Mouse (Mus musculus): Measurements from ENCODE around the gene Spty2d1. TPM values are rescaled to one million over a fixed set of nuclear protein-coding genes. Genes with fewer than 3 reads are reported as not detected.
"Not testable (repeated sequence)": the region's sequence is repeated elsewhere in the genome, so short reads cannot be mapped to it uniquely, and the experiment has no call there.

Gene Spty2d1
- total and polyA plus RNA-seq, 3 experiments: 2.7 to 8.5 (median 6.9) TPM

- Histone ChIP-seq H3K79me2 (replicated peaks; ENCODE audit: control insufficient read depth, insufficient read depth, low read length) (no peaks in the 10 kb centered on the region), H3K4me1 (ENCODE audit: control insufficient read depth, insufficient read depth, low read length) (peaks cover 3% of the 10 kb centered on the region; the same call in 1 of the 2 replicates), H3K27me3 (ENCODE audit: control insufficient read depth, insufficient read depth, low read length) (no peaks in the 10 kb centered on the region), H3K36me3 (ENCODE audit: control insufficient read depth, insufficient read depth, low read length) (no peaks in the 10 kb centered on the region), H3K27ac (no peak overlapping the region), H3K4me3 (no peak overlapping the region), H3K9ac (ENCODE audit: low read depth, low read length) (no peak overlapping the region)
- intact Hi-C loops (cut with DNase I): no loop called here
- no peak for DNase-seq
- peak; percentile 35 for TF ChIP-seq CTCF (IDR thresholded peaks at IDR 0.05)
- no peak for TF ChIP-seq EP300 (IDR thresholded peaks at IDR 0.05; ENCODE audit: insufficient read depth, low read depth, low read length)
- TF ChIP-seq POLR2A (IDR thresholded peaks at IDR 0.05; ENCODE audit: insufficient read depth, low read depth, low read length): no peak
- 68% methylated on average over 1 of the region's 1 CpGs for WGBS
These were observed 19.3 kb upstream of the Spty2d1 start for GRCm38 (mm10) chr7:47027520-47027919.

GRCm38 (mm10) chr7:47026899-47027298 lies 18.7 kb upstream of the Spty2d1 start:
- H3K79me2 ChIP-seq (replicated peaks; ENCODE audit: control insufficient read depth, insufficient read depth, low read length); H3K4me3 ChIP-seq; H3K4me1 ChIP-seq (ENCODE audit: control insufficient read depth, insufficient read depth, low read length); H3K27me3 ChIP-seq (ENCODE audit: control insufficient read depth, insufficient read depth, low read length); H3K9ac ChIP-seq (ENCODE audit: low read depth, low read length); DNase-seq; H3K27ac ChIP-seq; H3K36me3 ChIP-seq (ENCODE audit: control insufficient read depth, insufficient read depth, low read length); intact Hi-C loops (cut with DNase I): not testable (repeated sequence)
- whole genome bisulfite sequencing: 79% methylated on average over 3 of the region's 3 CpGs

GRCm38 (mm10) chr7:47025429-47025828 lies 17.2 kb upstream of the Spty2d1 start:
- intact Hi-C loops (cut with DNase I): no loop called here
- 46% methylated on average over 9 of the region's 9 CpGs for WGBS
- Histone ChIP-seq H3K36me3 (ENCODE audit: control insufficient read depth, insufficient read depth, low read length) (no peaks in the 10 kb centered on the region), H3K27ac (peak overlapping the region; percentile 38), H3K4me1 (ENCODE audit: control insufficient read depth, insufficient read depth, low read length) (peaks cover 4% of the 10 kb centered on the region; the same call in 1 of the 2 replicates), H3K9ac (ENCODE audit: low read depth, low read length) (no peak overlapping the region), H3K79me2 (replicated peaks; ENCODE audit: control insufficient read depth, insufficient read depth, low read length) (no peaks in the 10 kb centered on the region), H3K4me3 (no peak overlapping the region), H3K27me3 (ENCODE audit: control insufficient read depth, insufficient read depth, low read length) (no peaks in the 10 kb centered on the region)
- TF ChIP-seq CTCF (IDR thresholded peaks at IDR 0.05): no peak
- TF ChIP-seq POLR2A (IDR thresholded peaks at IDR 0.05; ENCODE audit: insufficient read depth, low read depth, low read length): no peak
- no peak for TF ChIP-seq EP300 (IDR thresholded peaks at IDR 0.05; ENCODE audit: insufficient read depth, low read depth, low read length)
- DNase-seq: peak in 1 of 2 experiments; percentile 36

DNA sequence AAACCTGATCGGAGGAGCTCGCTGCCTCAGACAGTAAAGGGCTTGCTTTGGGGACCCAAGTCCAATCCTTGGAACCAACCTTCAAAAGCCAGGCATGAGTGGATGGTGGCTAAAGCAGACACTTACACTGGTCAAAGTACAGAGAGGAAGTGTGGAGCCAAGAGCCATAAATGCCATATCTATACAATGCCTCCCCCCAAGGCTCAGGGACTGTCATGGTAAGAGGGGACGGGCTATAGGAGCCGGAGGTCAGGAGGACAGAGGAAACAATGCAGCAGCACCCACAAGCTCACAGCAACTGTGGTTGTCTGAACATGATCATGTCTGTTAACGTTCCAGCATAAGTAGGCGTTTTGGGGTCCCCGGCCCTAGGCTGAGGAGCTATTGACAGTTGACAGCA lies 16.2 kb upstream of the Spty2d1 start:
- no peak overlapping the region for H3K9ac ChIP-seq (ENCODE audit: low read depth, low read length)
- TF ChIP-seq CTCF (IDR thresholded peaks at IDR 0.05) (no peak), POLR2A (IDR thresholded peaks at IDR 0.05; ENCODE audit: insufficient read depth, low read depth, low read length) (no peak), EP300 (IDR thresholded peaks at IDR 0.05; ENCODE audit: insufficient read depth, low read depth, low read length) (no peak)
- DNase-seq: no peak
- H3K4me1 ChIP-seq (ENCODE audit: control insufficient read depth, insufficient read depth, low read length): peaks cover 4% of the 10 kb centered on the region; the same call in 1 of the 2 replicates
- H3K36me3 ChIP-seq (ENCODE audit: control insufficient read depth, insufficient read depth, low read length): no peaks in the 10 kb centered on the region
- 92% methylated on average over 7 of the region's 7 CpGs for WGBS
- no peaks in the 10 kb centered on the region for H3K79me2 ChIP-seq (replicated peaks; ENCODE audit: control insufficient read depth, insufficient read depth, low read length)
- no peak overlapping the region for H3K4me3 ChIP-seq
- intact Hi-C loops (cut with DNase I): no loop called here
- H3K27ac ChIP-seq: no peak overlapping the region
- no peaks in the 10 kb centered on the region for H3K27me3 ChIP-seq (ENCODE audit: control insufficient read depth, insufficient read depth, low read length)

- Histone ChIP-seq H3K27me3 (ENCODE audit: control insufficient read depth, insufficient read depth, low read length) (no peaks in the 10 kb centered on the region), H3K4me3 (no peak overlapping the region), H3K4me1 (ENCODE audit: control insufficient read depth, insufficient read depth, low read length) (peaks cover 4% of the 10 kb centered on the region; the same call in 1 of the 2 replicates), H3K36me3 (ENCODE audit: control insufficient read depth, insufficient read depth, low read length) (no peaks in the 10 kb centered on the region), H3K27ac (no peak overlapping the region), H3K79me2 (replicated peaks; ENCODE audit: control insufficient read depth, insufficient read depth, low read length) (no peaks in the 10 kb centered on the region), H3K9ac (ENCODE audit: low read depth, low read length) (no peak overlapping the region)
- intact Hi-C loops (cut with DNase I): loop anchor here (1.0 to 2.0 kb wide), 3 partner anchors 29 to 127 kb away; no protein-coding TSS in a partner anchor
- peak; percentile 80 to 90 for DNase-seq
- 3% methylated on average over 6 of the region's 6 CpGs for WGBS
- TF ChIP-seq EP300 (IDR thresholded peaks at IDR 0.05; ENCODE audit: insufficient read depth, low read depth, low read length) (peak; percentile 84), POLR2A (IDR thresholded peaks at IDR 0.05; ENCODE audit: insufficient read depth, low read depth, low read length) (no peak), CTCF (IDR thresholded peaks at IDR 0.05) (no peak; the same call in 1 of the 2 replicates)
These were observed 15.3 kb upstream of the Spty2d1 start for GRCm38 (mm10) chr7:47023530-47023929.

- H3K27me3 ChIP-seq (ENCODE audit: control insufficient read depth, insufficient read depth, low read length): no peaks in the 10 kb centered on the region
- 23% methylated on average over 7 of the region's 8 CpGs for WGBS
- peaks cover 4% of the 10 kb centered on the region; the same call in 1 of the 2 replicates for H3K4me1 ChIP-seq (ENCODE audit: control insufficient read depth, insufficient read depth, low read length)
- intact Hi-C loops (cut with DNase I): loop anchor here (2.0 kb wide), 1 partner anchor 30 kb away; no protein-coding TSS in a partner anchor
- peak in 1 of 2 experiments; percentile 27 for DNase-seq
- H3K79me2 ChIP-seq (replicated peaks; ENCODE audit: control insufficient read depth, insufficient read depth, low read length): no peaks in the 10 kb centered on the region
- H3K9ac ChIP-seq (ENCODE audit: low read depth, low read length): no peak overlapping the region
- H3K4me3 ChIP-seq: no peak overlapping the region
- TF ChIP-seq CTCF (IDR thresholded peaks at IDR 0.05) (no peak), EP300 (IDR thresholded peaks at IDR 0.05; ENCODE audit: insufficient read depth, low read depth, low read length) (no peak), POLR2A (IDR thresholded peaks at IDR 0.05; ENCODE audit: insufficient read depth, low read depth, low read length) (no peak)
- no peaks in the 10 kb centered on the region for H3K36me3 ChIP-seq (ENCODE audit: control insufficient read depth, insufficient read depth, low read length)
- no peak overlapping the region for H3K27ac ChIP-seq
These were observed 14.3 kb upstream of the Spty2d1 start for GRCm38 (mm10) chr7:47022482-47022881.

All from heart, adult 2 months (tissue).